Mouse (Mus musculus) cortical plate, adult 2 months (tissue): Measurements from ENCODE around the gene Acer3.

Experiments used
- CTCF ChIP-seq: fragments of 200-500 bp; IDR thresholded peaks from 2 replicates; pipeline ENCODE4 v1.5.1; 2011; ENCODE audit warnings: mild to moderate bottlenecking, control low read depth, low read length; ENCODE audit not compliant: insufficient read depth; ENCODE audit errors: extremely low read depth
- POLR2A ChIP-seq: fragments of 200-500 bp; IDR thresholded peaks from 2 replicates; pipeline ENCODE4 v1.6.1; 2011; ENCODE audit warnings: mild to moderate bottlenecking, low read length, control low read depth; ENCODE audit not compliant: insufficient read depth; ENCODE audit errors: extremely low read depth

DNA sequence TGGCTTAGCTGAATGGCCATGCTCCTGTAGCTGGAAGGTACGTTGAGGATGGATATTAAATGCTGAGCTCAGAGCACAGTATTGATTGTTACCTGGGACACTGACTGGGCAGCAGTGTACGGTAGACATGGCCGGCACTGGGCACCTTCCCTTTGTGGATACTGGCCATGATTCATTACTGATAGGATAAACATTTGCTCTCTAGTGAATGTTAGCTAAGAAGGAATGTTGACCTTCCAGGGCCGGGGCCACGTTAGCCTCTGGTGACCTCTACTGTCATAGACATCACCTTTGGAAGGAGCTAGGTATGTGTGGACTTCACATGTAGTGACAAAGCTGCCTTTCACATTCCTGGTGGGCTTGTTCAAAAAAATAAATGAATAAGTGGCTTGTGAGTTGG, 26.5 kb upstream of the Acer3 start:
- TF ChIP-seq CTCF (no peak), POLR2A (no peak)
